Mouse (Mus musculus) adrenal gland, postnatal 4 days (tissue): ENCODE measurements around the gene Pigk. TPM values are rescaled to one million over a fixed set of nuclear protein-coding genes. Genes with fewer than 3 reads are reported as not detected.

ENCODE experiments used
- DNase-seq, 2 experiments: peaks; one replicate each; pipeline ENCODE4 v3.0.0; 2021 to 2022; ENCODE audit warnings: low spot score in 2 of 2, mixed read lengths in 2 of 2
- total RNA-seq, 2 experiments: library from RNA; stranded (reverse); gene quantifications; 2 replicates each; pipeline ENCODE4 v1.2.3; 2021

Pigk gene
- total RNA-seq, 2 experiments from 2014 or later = 52.9 to 59.3 TPM

GRCm38 (mm10) chr3:152929788-152930281, 215.9 kb downstream of the Pigk start:
- DNase-seq = no peak

GRCm38 (mm10) chr3:152931354-152931753, 217.5 kb downstream of the Pigk start:
- DNase-seq = no peak

GRCm38 (mm10) chr3:152932096-152932495, 218.2 kb downstream of the Pigk start:
- DNase-seq = no peak

- DNase-seq = no peak
Measured at GRCm38 (mm10) chr3:152932544-152932943, 218.6 kb downstream of the Pigk start.

GRCm38 (mm10) chr3:152933737-152934136, 219.8 kb downstream of the Pigk start:
- DNase-seq = no peak

- DNase-seq = no peak
Measured at GRCm38 (mm10) chr3:152936313-152936712, 222.4 kb downstream of the Pigk start.

GRCm38 (mm10) chr3:152941671-152942070, 227.8 kb downstream of the Pigk start:
- no peak for DNase-seq

- DNase-seq = no peak
Measured at GRCm38 (mm10) chr3:152942985-152943384, 229.1 kb downstream of the Pigk start.

GRCm38 (mm10) chr3:152944766-152945165, 230.9 kb downstream of the Pigk start:
- no peak for DNase-seq

- DNase-seq = no peak
Measured at GRCm38 (mm10) chr3:152947031-152947640, 233.2 kb downstream of the Pigk start.

GRCm38 (mm10) chr3:152948556-152948955, 234.7 kb downstream of the Pigk start:
- no peak for DNase-seq

GRCm38 (mm10) chr3:152949233-152949777, 235.4 kb downstream of the Pigk start:
- DNase-seq = no peak

- DNase-seq = no peak
Measured at GRCm38 (mm10) chr3:152950299-152950698, 236.4 kb downstream of the Pigk start.

- DNase-seq = no peak
Measured at GRCm38 (mm10) chr3:152950914-152951313, 237.0 kb downstream of the Pigk start.

- no peak for DNase-seq
Measured at GRCm38 (mm10) chr3:152951634-152952545, 238.0 kb downstream of the Pigk start.

- no peak for DNase-seq
Measured at GRCm38 (mm10) chr3:152956038-152956437, 242.1 kb downstream of the Pigk start.

- no peak for DNase-seq
Measured at GRCm38 (mm10) chr3:152956771-152957170, 242.9 kb downstream of the Pigk start.

- peak in 1 of 2 experiments; percentile 34 for DNase-seq
Measured at GRCm38 (mm10) chr3:152958358-152959150, 244.7 kb downstream of the Pigk start.

- no peak for DNase-seq
Measured at GRCm38 (mm10) chr3:152961855-152962376, 248.0 kb downstream of the Pigk start.

- DNase-seq = no peak
Measured at GRCm38 (mm10) chr3:152969774-152970347, 256.0 kb downstream of the Pigk start.
